Mouse (Mus musculus): ENCODE results near the gene Tfrc. TPM values are rescaled to one million over a fixed set of nuclear protein-coding genes. Genes with fewer than 3 reads are reported as not detected.

The Tfrc gene
- total RNA-seq, 2 experiments from 2014 or later = 51.8 to 61.6 TPM

DNA sequence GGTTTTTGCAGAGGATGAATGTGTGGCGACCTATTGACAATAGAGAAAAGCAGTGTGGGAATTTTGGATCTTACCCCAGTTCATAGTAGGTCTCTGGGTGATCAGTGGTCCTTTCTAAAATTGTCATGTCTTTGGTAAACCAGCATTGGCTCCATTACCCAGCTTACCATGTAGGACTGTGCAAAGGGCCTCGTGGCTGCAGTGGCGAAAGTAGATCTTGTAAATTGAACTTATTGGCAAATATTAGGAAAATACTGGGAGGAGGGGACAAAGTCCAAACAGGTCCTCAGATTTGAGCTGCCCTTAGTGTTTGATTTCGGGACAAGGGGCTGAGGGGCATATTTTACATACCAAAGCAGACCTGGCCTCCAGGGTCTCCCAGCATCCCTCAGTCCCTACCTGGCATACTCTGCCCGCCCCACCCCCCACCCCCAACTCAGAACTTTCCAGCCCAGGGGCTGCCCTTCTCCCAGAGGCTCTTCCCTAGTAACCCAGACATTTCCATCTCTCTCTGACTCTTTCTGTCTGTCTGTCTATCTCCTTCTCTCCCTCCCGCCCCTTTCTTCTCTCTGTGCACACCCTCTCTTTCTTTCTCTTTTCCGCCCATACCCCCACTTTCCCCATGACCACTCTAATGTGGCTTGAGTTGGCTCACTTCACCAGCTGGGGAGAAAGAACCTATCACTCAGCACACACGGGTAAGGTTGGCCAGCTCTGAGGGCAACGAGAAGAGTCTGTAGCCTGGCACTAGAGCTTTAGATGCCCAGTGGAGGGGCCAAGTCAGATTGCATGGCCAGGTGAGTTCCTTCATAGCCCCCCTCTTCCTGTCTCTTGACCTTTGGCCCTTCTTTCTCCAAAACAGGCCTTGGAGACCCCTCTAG lies 58.2 kb downstream of the Tfrc start:
- no peak for DNase-seq (ENCODE audit: low spot score in 2 of 2)

DNA sequence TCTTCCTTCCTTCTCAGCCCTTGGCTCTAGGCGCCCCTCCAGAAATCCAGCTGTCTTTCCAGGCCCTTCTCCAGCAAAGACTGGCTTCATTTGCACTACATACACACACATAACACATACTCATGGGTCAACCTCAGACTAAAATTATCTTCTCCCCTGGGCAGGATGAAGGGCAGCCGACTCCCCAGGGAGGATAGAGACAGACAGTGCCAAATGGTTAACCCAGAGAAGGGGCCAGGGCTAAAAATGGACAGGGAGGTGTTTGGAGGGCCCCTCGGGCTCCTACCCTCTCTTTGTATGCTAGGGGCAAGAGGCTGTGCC lies 58.8 kb downstream of the Tfrc start:
- DNase-seq (ENCODE audit: low spot score in 2 of 2) = no peak

DNA sequence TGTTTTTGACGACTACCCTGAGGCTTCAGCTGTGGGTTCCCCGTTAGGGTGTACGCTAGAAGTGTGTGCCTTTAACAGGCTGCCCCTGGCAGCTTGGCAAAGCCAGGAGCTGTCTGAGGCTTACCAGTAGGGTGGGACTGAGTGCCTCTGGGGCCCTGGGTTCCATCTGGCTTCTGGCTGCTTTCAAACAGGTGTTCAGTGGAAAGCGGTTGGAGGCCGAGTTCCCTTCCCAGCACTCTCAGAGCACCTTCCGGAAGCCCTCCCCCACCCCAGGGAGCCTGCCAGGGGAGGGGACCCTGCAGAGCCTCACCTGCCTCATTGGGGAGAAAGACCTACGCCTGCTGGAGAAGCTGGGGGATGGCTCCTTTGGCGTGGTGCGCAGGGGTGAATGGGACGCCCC lies 59.3 kb downstream of the Tfrc start:
- no peak for DNase-seq (ENCODE audit: low spot score in 2 of 2)

DNA sequence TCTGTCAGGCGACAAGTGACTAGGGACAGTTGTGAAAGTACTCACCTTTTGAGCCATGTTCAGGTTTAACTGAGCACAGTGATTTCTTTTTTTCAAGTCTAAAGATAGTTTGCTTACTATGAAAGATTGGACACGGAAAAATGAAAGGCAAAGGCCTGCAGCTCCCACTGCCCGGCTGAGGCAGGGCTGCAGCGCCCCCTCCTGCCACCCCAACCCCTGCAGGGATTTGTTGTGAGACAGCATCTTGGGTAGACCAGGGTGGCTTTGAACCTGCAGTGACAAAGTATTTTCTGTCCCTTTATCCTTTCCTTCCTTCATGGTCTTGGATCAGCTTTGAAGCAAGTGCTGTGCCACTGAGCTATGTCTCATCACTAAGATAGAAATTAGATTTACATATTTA lies 59.8 kb downstream of the Tfrc start:
- DNase-seq (ENCODE audit: low spot score in 2 of 2) = no peak

DNA sequence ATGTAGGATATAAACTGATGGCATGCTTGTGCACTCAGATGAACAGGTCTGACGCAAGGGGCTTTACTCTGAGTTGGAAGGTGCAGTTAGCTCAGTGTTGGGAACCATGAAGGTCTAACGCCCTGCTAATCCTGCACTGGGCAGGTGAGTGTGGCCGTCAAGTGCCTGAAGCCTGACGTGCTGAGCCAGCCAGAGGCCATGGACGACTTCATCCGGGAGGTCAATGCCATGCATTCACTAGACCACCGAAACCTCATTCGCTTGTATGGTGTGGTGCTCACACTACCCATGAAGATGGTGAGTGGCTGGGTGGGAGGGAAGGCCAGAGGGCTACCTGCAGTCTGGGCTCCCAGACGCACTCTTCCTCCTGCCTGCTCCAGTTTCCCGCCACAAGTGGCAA lies 60.5 kb downstream of the Tfrc start:
- DNase-seq (ENCODE audit: low spot score in 2 of 2) = no peak

DNA sequence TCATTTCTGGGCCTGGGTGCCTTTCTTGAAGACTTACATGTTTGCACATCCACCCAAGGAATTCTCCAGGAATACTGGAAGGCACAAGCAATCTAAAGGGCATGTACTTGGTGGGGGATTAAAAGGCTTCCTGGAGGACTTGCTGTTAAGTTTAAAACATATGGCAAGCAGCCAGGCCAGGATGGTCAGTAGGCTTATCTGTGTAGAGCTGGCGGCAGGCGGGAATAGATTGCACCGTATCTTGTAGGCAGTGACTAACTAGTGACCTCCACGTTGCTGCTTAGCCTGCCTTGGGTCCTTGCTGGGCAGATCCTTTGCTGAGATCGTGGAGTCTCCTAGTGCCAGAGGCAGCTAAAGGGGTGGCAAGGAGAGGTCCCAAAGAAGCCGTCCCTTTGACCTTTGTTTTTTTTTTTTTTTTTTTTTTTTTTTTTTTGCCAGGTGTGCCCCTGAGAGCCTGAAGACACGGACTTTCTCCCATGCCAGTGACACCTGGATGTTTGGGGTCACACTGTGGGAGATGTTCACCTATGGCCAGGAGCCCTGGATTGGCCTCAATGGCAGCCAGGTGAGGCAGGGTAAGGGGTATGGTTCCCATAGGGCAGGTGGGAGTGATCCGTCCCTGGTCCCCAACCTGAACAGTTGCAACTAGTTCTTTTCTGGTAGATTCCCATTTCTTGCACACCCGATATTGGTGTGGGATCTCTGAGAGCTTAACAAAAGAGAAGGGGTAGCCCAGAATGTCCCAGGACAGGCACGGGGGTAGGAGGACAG lies 61.8 kb downstream of the Tfrc start:
- DNase-seq (ENCODE audit: low spot score in 2 of 2) = no peak

DNA sequence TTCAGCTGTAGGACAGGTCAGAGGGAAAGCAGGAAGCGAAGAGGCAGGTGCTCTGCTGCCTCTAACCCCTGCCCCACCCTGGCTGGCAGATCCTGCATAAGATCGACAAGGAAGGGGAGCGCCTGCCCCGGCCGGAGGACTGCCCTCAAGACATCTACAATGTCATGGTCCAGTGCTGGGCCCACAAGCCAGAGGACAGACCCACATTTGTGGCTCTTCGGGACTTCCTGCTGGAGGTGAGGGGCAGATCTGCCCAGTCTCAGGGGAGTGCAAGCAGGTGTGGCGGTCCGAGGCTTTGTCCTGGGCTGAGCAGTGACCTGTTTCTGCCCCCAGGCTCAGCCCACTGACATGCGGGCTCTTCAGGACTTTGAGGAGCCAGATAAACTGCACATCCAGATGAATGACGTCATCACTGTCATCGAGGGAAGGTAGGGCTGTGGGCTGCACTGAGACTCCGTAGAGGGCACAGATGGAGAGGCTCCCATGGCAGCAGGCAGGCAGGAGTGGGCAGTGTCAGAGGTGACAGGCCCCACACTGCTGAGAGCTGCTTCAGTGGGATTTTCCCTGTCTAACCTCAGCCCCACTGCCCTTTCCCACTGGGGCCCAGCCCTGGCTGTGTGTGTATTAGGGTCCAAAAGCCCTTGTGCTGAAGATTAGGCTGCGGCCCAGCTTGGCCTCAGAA lies 62.6 kb downstream of the Tfrc start:
- no peak for DNase-seq (ENCODE audit: low spot score in 2 of 2)

DNA sequence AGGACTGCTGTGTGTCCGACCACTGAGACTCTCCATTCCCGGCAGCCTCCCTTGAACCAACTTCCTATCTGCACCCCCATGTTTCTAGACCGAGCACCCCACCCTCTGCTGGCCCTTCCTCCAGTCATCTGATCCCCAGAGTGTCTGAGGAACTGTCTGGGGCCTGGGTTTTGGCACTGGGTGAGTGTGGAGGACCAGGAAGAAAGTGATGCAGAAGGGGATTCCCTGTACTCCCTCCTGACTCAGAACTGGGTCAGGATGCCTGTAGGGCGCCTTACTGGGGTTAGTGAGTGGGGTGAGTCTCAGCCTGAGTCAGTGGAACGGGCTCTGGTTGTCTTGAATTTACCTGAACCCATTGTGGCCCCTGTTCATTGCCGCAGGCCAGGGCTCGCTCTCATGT lies 63.5 kb downstream of the Tfrc start:
- no peak for DNase-seq (ENCODE audit: low spot score in 2 of 2)

DNA sequence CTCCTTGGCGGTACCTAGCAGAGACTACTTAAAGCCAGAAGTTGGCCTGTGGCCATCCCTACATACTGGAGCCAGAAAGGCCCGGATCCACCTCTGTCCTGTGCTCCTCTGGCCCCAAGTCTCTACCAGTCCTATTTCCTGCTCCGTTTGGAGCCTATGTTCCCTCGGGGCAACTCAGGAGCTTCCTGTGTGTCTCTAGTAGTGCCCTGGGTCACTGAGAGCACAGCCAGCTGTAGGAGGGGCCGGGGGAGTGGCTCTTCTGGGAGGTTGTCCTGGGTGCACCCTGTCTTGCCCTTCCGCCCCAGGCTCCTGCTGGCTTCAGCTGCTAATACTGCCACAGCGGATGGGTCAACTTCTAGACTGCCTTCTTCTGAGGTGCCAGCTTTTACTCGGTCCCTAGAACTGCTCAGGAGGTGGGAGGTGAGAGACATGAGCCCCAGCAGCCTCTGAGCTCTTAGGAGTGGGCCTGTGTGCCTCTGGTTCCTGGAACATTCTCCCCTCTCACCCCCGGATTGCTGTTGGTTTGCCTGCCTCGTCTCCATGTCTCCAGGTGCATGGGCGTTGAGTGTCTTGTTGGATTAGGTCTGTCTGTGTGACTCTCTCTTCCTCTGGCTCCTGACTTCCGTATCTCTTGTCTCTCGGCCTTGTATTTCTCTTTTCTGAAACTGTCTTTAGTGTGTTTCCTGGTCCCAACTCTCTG lies 64.3 kb downstream of the Tfrc start:
- DNase-seq (ENCODE audit: low spot score in 2 of 2) = no peak

DNA sequence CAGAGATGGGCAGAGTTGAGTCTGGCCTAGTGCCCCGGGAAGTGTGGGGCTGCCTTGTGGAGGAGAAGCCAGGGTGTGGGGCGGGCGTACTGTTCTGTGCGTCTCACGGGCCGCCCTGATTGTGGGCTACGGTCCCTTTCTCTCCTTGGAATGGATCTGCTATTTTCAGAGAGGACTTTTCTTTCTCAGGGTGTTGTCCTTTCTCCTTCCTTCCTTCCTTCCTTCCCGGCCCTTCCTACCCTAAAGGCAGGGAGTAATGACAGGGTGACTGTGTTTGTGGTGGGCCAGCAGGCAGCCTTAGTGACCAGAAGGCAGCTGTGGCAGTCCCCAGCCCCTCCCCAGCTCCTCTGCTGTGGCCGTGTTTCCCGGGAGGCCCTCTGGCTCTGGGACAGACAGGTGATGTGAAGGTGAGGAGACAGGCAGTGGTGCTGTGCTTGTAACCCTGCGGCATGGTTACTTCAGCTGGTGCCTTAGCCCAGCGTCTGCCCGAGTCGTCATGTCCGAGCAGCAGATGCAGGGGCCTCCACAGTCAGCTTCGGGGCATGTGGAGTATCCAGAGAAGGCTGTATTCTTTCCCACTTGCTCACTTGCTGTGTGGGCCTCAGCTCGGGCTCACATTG lies 65.5 kb downstream of the Tfrc start:
- no peak for DNase-seq (ENCODE audit: low spot score in 2 of 2)

DNA sequence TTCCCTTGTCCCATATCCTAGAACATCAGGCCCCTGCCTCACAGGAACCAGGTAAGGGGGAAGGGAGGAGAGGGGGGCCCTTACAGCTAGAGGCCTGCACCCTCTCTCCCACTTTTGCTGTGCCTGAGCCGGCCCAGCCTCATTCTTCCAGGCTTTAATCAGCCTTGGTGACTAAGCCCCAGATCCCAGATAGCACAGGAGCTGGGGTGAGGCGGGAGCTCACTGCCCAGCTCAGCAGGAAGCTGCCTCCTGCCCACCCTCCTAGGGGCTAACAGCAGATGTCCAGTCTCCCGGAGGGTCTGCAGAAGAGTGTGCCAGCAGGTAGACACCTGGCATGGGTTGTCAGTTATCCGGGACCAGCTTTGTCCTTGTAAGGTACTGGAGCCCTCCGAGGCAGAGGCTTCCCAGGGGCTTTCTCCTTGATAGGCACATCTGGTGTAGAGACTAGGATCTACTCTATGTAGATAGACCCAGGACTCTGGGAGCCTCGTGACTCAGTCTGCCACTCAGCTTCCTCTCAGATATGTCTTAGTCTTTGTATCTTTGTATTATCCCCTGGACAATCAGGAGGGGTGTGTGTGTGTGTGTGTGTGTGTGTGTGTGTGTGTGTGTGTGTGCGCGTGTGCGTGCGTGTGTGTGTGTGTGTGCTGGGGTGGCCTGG lies 68.5 kb downstream of the Tfrc start:
- DNase-seq (ENCODE audit: low spot score in 2 of 2) = no peak

DNA sequence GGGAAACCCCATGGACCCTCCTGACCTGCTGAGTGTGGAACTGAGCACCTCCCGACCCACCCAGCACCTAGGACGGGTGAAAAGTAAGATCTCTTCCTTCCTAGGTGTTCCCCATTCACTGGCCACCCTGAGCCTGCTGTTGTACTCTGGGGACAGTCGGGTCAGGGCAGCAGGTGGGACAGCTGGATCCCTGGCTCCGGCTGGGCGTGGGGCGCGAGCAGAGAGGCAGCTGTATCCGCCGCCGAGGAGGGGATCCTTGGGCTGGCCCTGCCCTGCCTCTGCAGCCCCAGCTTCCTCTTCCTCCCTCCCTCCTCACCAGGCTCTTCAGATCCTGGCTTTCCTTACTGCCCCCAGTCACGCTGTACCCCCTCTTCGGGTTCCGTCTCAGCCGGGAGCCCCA lies 69.2 kb downstream of the Tfrc start:
- no peak for DNase-seq (ENCODE audit: low spot score in 2 of 2)

DNA sequence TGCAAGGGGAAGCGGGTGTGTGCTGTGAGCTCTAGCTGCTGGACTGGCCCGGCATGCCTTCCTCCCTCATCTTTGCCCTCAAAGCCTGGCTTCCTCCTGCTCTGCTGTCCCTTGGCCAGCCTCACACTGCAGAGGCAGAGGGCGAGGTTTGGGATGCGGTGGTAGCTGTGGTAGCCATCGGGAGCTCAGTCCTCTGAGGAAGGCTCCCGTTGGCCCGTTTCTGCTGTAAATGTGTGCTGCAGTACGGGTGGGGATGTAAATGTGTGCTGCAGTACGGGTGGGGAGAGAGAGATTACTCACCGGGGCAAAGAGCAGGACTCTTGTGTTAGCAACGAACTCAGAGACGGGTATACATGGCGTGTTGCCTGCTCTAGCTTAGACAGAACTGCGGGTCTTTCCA lies 70.1 kb downstream of the Tfrc start:
- DNase-seq (ENCODE audit: low spot score in 2 of 2) = no peak

DNA sequence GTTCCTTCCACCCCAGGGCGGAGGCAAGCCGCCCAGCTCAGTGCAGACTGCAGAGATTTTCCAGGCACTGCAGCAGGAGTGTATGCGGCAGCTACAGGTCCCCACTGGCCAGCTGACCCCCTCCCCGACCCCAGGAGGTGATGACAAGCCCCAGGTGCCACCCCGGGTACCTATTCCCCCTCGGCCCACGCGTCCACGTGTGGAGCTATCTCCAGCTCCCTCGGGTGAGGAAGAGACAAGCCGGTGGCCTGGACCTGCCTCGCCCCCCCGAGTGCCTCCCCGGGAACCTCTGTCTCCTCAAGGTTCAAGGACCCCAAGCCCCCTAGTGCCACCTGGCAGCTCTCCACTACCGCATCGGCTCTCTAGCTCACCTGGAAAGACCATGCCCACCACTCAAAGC lies 71.3 kb downstream of the Tfrc start:
- no peak for DNase-seq (ENCODE audit: low spot score in 2 of 2)

DNA sequence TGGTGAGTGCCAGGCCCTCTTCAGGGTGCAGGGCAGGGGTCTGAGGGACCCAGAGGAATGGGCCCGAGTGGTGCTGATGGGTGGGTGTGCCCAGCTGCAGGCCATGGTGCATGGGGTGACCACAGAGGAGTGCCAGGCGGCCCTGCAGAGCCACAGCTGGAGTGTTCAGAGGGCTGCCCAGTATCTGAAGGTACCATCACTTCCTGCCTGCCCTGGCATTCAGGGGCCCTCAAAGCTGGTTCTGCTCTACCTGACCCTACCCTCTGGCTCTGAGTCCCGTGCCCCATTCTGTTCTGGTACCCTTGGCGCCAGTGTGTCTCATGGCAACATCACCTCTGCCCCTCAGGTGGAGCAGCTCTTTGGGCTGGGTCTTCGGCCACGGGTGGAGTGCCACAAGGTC lies 72.1 kb downstream of the Tfrc start:
- no peak for DNase-seq (ENCODE audit: low spot score in 2 of 2)

DNA sequence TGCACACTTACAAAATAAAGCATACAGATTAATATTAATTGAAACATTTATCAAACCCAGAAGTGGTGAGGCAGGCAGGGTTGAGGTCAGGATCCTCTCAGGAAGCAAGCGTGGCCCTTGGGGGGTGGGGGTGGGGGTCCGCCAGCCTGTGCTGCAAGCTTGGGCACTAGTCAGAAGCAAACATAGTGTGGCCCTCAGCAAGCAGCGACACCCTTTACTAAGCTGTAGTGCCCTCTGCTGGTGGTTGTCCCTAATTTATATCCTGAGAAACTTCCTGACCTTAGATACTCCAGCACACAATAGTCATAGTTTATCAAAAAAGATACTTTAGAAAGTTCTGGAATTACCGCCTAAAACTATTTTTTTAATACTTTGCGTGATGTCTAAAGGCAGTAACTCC lies 73.5 kb downstream of the Tfrc start:
- DNase-seq (ENCODE audit: low spot score in 2 of 2) = peak; percentile 63 to 86
